Mouse (Mus musculus) lung, embryonic 14.5 days (tissue): ENCODE results near the gene Trpm5. TPM values are rescaled to one million over a fixed set of nuclear protein-coding genes. Genes with fewer than 3 reads are reported as not detected.

Experiments
- ATAC-seq: fragments of 200-750 bp; cut with Nextera tagmentation; 2 replicates; pipeline ENCODE4 v1.8.0; 2017; ENCODE audit warnings: mild to moderate bottlenecking, moderate TSS enrichment, moderate library complexity; ENCODE audit not compliant: insufficient read depth
- DNase-seq: peaks from one replicate; pipeline ENCODE4 v3.0.0-alpha.2; 2015
- H3K27ac ChIP-seq: fragments of 300-500 bp; sonication (generic); 2 replicates; pipeline ENCODE4 v1.5.1; 2014; ENCODE audit warnings: low read depth, mild to moderate bottlenecking, moderate library complexity
- H3K27me3 ChIP-seq: fragments of 300-500 bp; sonication (generic); 2 replicates; pipeline ENCODE4 v1.6.1; 2014; ENCODE audit warnings: low read length, control low read depth; ENCODE audit not compliant: insufficient read depth
- H3K36me3 ChIP-seq: fragments of 300-500 bp; sonication (generic); 2 replicates; pipeline ENCODE4 v1.6.1; 2014; ENCODE audit warnings: control low read depth; ENCODE audit not compliant: insufficient read depth
- H3K4me1 ChIP-seq: fragments of 300-500 bp; sonication (generic); 2 replicates; pipeline ENCODE4 v1.6.1; 2014; ENCODE audit warnings: antibody characterized with exemption, control low read depth; ENCODE audit not compliant: insufficient read depth
- H3K4me2 ChIP-seq: fragments of 300-500 bp; sonication (generic); 2 replicates; pipeline ENCODE4 v1.6.1; 2014; ENCODE audit warnings: mild to moderate bottlenecking
- H3K4me3 ChIP-seq: fragments of 300-500 bp; sonication (generic); 2 replicates; pipeline ENCODE4 v1.5.1; 2014; ENCODE audit warnings: low read depth, low read length
- H3K9ac ChIP-seq: fragments of 300-500 bp; sonication (generic); 2 replicates; pipeline ENCODE4 v1.6.1; 2014
- H3K9me3 ChIP-seq: fragments of 300-500 bp; sonication (generic); 2 replicates; pipeline ENCODE4 v1.6.1; 2016; ENCODE audit warnings: low read depth, low read length, control low read depth
- CTCF ChIP-seq: IDR thresholded peaks from 2 replicates; pipeline ENCODE4 v1.5.1; 2016; ENCODE audit warnings: antibody characterized with exemption, low read depth
- WGBS: fragments of 180-500 bp; shearing (Covaris S2); extraction: QIAGEN DNeasy Blood & Tissue Kit; methylation state at CpG from one replicate; pipeline ENCODE4 v1.1.7; 2014; 5-methylcytosine and 5-hydroxymethylcytosine counted together
- polyA plus RNA-seq: library from polyadenylated mRNA; unstranded; fragments of >200 nt; fragmentation: Nextera tagmentation; extraction: Ambion mirVana; gene quantifications from 2 replicates; pipeline ENCODE4 v1.2.1, GENCODE M21; 2014

Gene Trpm5
- polyA plus RNA-seq, 1 experiment from 2014 or later = 4.7 TPM

GRCm38 (mm10) chr7:143023499-143023898 lies 70.9 kb downstream of the Trpm5 start:
- WGBS = 86% methylated on average over 2 of the region's 2 CpGs
- no peak for TF ChIP-seq CTCF
- no peaks in the 10 kb centered on the region for H3K9me3 ChIP-seq
- no peaks in the 10 kb centered on the region for H3K36me3 ChIP-seq
- no peak overlapping the region for H3K4me3 ChIP-seq
- H3K9ac ChIP-seq = no peak overlapping the region
- ATAC-seq (no peak), DNase-seq (no peak)
- no peaks in the 10 kb centered on the region for H3K4me1 ChIP-seq
- no peak overlapping the region for H3K27ac ChIP-seq
- H3K27me3 ChIP-seq = no peaks in the 10 kb centered on the region
- no peak overlapping the region for H3K4me2 ChIP-seq

GRCm38 (mm10) chr7:143021356-143022164 lies 72.9 kb downstream of the Trpm5 start:
- Histone ChIP-seq H3K9ac (no peak overlapping the region), H3K4me3 (no peak overlapping the region), H3K36me3 (no peaks in the 10 kb centered on the region), H3K4me2 (no peak overlapping the region), H3K9me3 (no peaks in the 10 kb centered on the region), H3K27me3 (no peaks in the 10 kb centered on the region), H3K4me1 (peaks cover 5% of the 10 kb centered on the region), H3K27ac (peak overlapping the region; percentile 22; the same call in 1 of the 2 replicates)
- 47% methylated on average over 5 of the region's 5 CpGs for WGBS
- peak; percentile 45 for DNase-seq
- TF ChIP-seq CTCF = no peak
- ATAC-seq = peak; percentile 68; the same call in 1 of the 2 replicates

GRCm38 (mm10) chr7:143020764-143021163 lies 73.7 kb downstream of the Trpm5 start:
- Histone ChIP-seq H3K4me3 (no peak overlapping the region), H3K27ac (no peak overlapping the region)

GRCm38 (mm10) chr7:143020040-143020439 lies 74.4 kb downstream of the Trpm5 start:
- H3K9me3 ChIP-seq = no peaks in the 10 kb centered on the region
- ATAC-seq = no peak
- no peak overlapping the region for H3K4me3 ChIP-seq
- no peak for TF ChIP-seq CTCF
- no peak overlapping the region for H3K4me2 ChIP-seq
- no peak overlapping the region for H3K9ac ChIP-seq
- no peak overlapping the region for H3K27ac ChIP-seq
- no peaks in the 10 kb centered on the region for H3K27me3 ChIP-seq
- no peak for DNase-seq
- no peaks in the 10 kb centered on the region for H3K36me3 ChIP-seq
- H3K4me1 ChIP-seq = peaks cover 19% of the 10 kb centered on the region

More at GRCm38 (mm10) chr7:143020764-143021163, 73.7 kb downstream of the Trpm5 start:
- no peak for TF ChIP-seq CTCF
- Histone ChIP-seq H3K4me1 (peaks cover 12% of the 10 kb centered on the region), H3K36me3 (no peaks in the 10 kb centered on the region), H3K27me3 (no peaks in the 10 kb centered on the region), H3K9ac (no peak overlapping the region), H3K9me3 (no peaks in the 10 kb centered on the region), H3K4me2 (no peak overlapping the region)
- ATAC-seq (no peak), DNase-seq (no peak)
- 74% methylated on average over 3 of the region's 3 CpGs for WGBS

Other genes starting within 250 kb of the Trpm5 start
- gene Th, start 163.5 kb downstream of the Trpm5 start, polyA plus RNA-seq = 0.55 and 0.84 TPM in 2 replicates
- 2.2 and 3.3 TPM in 2 replicates for gene Ascl2, start 125.4 kb downstream of the Trpm5 start, polyA plus RNA-seq
- gene Tspan32, start 89.6 kb downstream of the Trpm5 start, polyA plus RNA-seq = 1.1 and 2.1 TPM in 2 replicates
- gene Cd81, start 41.9 kb downstream of the Trpm5 start, polyA plus RNA-seq = 654 and 667 TPM in 2 replicates
- 65.2 and 75.6 TPM in 2 replicates for gene Tssc4, start 25.4 kb downstream of the Trpm5 start, polyA plus RNA-seq
- 5.3 and 6.5 TPM in 2 replicates for gene Kcnq1, start 11.7 kb upstream of the Trpm5 start, polyA plus RNA-seq